Mouse (Mus musculus) embryonic fibroblast, embryonic 13.5 days (primary cell): Measurements from ENCODE around the gene Scg5.

ENCODE experiments used
- CTCF ChIP-seq: IDR thresholded peaks from 2 replicates; pipeline ENCODE4 v1.5.1; 2011; ENCODE audit warnings: mild to moderate bottlenecking, control low read depth, low read length, moderate library complexity, borderline replicate concordance; ENCODE audit not compliant: insufficient read depth
- POLR2A ChIP-seq: IDR thresholded peaks from 2 replicates; pipeline ENCODE4 v1.6.1; 2011; ENCODE audit warnings: low read depth, mild to moderate bottlenecking, control low read depth, low read length, moderate library complexity

DNA sequence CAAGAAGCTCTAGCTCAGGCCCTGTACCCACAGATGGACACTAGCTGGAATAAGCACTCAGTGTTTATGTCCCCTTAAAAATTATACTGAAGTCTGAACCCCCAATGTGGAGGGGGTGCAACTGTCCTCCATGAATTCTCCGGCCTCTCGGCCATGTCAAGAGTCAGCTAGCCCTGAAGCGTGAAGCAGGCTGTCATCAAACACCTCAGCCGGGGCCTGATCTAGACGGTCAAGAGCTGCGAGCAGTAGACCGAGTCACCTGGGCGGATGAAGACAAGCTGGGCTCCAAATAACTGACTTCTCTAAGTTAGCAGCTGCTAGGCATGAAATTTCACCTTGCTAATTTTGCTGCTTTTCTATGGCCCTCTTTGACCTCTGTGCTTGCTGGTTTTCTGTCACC is 6.6 kb downstream of the Scg5 start:
- TF ChIP-seq CTCF (no peak), POLR2A (no peak)
